Mouse (Mus musculus) ES-E14 (cell line): Measurements from ENCODE around the gene Thap3. TPM values are rescaled to one million over a fixed set of nuclear protein-coding genes. Genes with fewer than 3 reads are reported as not detected.
A peak's percentile ranks its signal among the peaks of the same experiment; 100 is the strongest.
"Not testable (repeated sequence)": the region's sequence is repeated elsewhere in the genome, so short reads cannot be mapped to it uniquely, and the experiment has no call there.

Experiments used
- DNase-seq: peaks from one replicate; pipeline ENCODE4 v3.0.0-alpha.2; 2013; ENCODE audit warnings: low read depth, low spot score
- H3K27ac ChIP-seq: 2 replicates; pipeline ENCODE4 v1.5.1; 2012; ENCODE audit warnings: low read depth, mild to moderate bottlenecking, low read length, moderate library complexity, mixed read lengths; ENCODE audit not compliant: poor library complexity, insufficient read depth, severe bottlenecking
- H3K36me3 ChIP-seq: 2 replicates; pipeline ENCODE4 v1.6.1; 2012; ENCODE audit warnings: mild to moderate bottlenecking, low read length, moderate library complexity, mixed read lengths; ENCODE audit not compliant: control insufficient read depth, poor library complexity, insufficient read depth, severe bottlenecking
- H3K4me1 ChIP-seq, 2 experiments: fragments of 150-350 bp in 1 of 2; sonication (generic) in 1 of 2; 2 replicates each; pipeline ENCODE4 v1.6.1; 2012; ENCODE audit warnings: low read length in 2 of 2, mild to moderate bottlenecking in 1 of 2, mixed read lengths in 1 of 2; ENCODE audit not compliant: control insufficient read depth in 2 of 2, insufficient read depth in 2 of 2, poor library complexity in 1 of 2
- H3K4me3 ChIP-seq, 2 experiments: fragments of 150-350 bp in 1 of 2; sonication (generic) in 1 of 2; 2 replicates each; pipeline ENCODE4 v1.5.1; 2012; ENCODE audit warnings: low read length in 2 of 2, low read depth in 1 of 2, mild to moderate bottlenecking in 1 of 2, mixed read lengths in 1 of 2; ENCODE audit not compliant: insufficient read depth in 1 of 2, poor library complexity in 1 of 2, severe bottlenecking in 1 of 2
- H3K9ac ChIP-seq: 2 replicates; pipeline ENCODE4 v1.6.1; 2012; ENCODE audit warnings: low read depth, mild to moderate bottlenecking, low read length, mixed read lengths; ENCODE audit not compliant: poor library complexity, insufficient read depth, severe bottlenecking
- H3K9me3 ChIP-seq: fragments of 150-350 bp; sonication (generic); 2 replicates; pipeline ENCODE4 v1.6.1; 2012; ENCODE audit warnings: low read depth, mild to moderate bottlenecking, low read length; ENCODE audit not compliant: control insufficient read depth, insufficient read depth
- CHD2 ChIP-seq: IDR thresholded peaks from 2 replicates; pipeline ENCODE4 v1.6.1; 2014; ENCODE audit warnings: mild to moderate bottlenecking, low read depth, low read length, inconsistent platforms
- HCFC1 ChIP-seq: IDR thresholded peaks from 2 replicates; pipeline ENCODE4 v1.6.1; 2012; ENCODE audit warnings: low read length, inconsistent platforms, borderline replicate concordance; ENCODE audit not compliant: insufficient read depth
- MAFK ChIP-seq: IDR thresholded peaks from 2 replicates; pipeline ENCODE4 v1.6.1; 2014; ENCODE audit warnings: mild to moderate bottlenecking, low read depth, low read length, inconsistent platforms; ENCODE audit not compliant: insufficient read depth
- ZC3H11A ChIP-seq: IDR thresholded peaks from 2 replicates; pipeline ENCODE4 v1.6.1; 2012; ENCODE audit warnings: low read depth, mild to moderate bottlenecking, inconsistent platforms, low read length, borderline replicate concordance
- ZNF384 ChIP-seq: IDR thresholded peaks from 2 replicates; pipeline ENCODE4 v1.6.1; 2012; ENCODE audit warnings: low read depth, low read length, inconsistent platforms
- in situ Hi-C, 2 experiments: fragments of 600-800 bp; cut with MboI; formaldehyde crosslinking; loops; one replicate each; pipeline ENCODE4 v1.15.1; 2025; ENCODE audit warnings: low sequenced_read_pairs in 2 of 2, inconsistent platforms in 1 of 2; ENCODE audit not compliant: unreplicated experiment in 2 of 2
- total RNA-seq: library from RNA; depleted of rRNA; stranded (reverse); fragments of 300-350 nt; gene quantifications from 2 replicates; pipeline ENCODE4 v1.2.3, GENCODE M21; 2012; rRNA removed

Gene Thap3
- 7.6 and 12.5 TPM in 2 replicates for total RNA-seq

DNA sequence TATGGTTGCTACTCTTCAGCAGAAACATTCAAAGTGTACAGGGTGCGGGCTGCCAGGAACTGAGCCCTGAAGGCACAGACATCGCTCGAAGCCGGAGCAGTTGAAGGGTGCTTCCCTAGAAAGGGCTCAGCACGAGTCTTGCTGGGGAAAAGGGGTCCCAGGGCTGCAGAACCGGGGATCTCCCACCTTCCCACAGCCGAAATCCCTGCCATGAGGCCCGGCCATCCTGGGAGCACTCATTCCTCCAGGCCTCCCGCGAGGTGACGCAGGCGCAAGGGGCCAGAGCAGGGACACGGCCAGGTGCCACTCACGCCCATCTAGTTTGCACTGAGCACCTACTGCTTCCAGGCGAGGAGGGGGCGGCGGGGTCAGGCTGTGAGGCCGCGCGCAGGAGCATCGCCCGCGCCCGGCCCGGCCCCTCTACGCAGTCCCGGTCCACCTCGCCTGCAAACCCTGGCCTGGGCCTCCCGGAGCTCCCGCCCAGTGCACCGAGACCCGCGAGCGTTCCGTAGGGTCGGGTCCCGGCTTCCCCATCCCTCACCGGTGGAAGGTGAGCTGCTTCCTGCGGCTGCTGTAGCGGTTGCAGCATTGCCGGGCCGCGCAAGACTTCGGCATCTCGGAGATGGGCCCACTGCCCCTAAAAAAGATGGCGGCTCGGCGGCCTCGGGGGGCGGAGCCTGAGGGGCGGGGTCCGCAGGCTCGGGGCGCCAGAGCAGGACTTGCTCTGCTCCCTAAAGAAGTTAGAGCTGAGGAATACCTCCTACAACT is at the start of gene Thap3:
Gene Thap3 (minus strand): TSS at position 656 of the 768 bp plus-strand sequence.
- TF ChIP-seq MAFK = no peak
- no peak for TF ChIP-seq ZC3H11A
- TF ChIP-seq ZNF384 = no peak
- peak; percentile 67; the same call in 1 of the 2 replicates for TF ChIP-seq HCFC1
- Histone ChIP-seq H3K27ac (peak within 1 kb of the TSS; percentile 16; the same call in 1 of the 2 replicates), H3K9ac (peak within 1 kb of the TSS; percentile 82), H3K9me3 (no peaks in the 10 kb centered on the region), H3K36me3 (peaks cover 30% of the 10 kb centered on the region), H3K4me1 (peaks cover 0 to 30% of the 10 kb centered on the region in 2 experiments; a peak in 3 of 4 replicates), H3K4me3 (peak within 1 kb of the TSS; percentile 89 to 97)
- no peak for DNase-seq
- in situ Hi-C loops = no loop called here

DNA sequence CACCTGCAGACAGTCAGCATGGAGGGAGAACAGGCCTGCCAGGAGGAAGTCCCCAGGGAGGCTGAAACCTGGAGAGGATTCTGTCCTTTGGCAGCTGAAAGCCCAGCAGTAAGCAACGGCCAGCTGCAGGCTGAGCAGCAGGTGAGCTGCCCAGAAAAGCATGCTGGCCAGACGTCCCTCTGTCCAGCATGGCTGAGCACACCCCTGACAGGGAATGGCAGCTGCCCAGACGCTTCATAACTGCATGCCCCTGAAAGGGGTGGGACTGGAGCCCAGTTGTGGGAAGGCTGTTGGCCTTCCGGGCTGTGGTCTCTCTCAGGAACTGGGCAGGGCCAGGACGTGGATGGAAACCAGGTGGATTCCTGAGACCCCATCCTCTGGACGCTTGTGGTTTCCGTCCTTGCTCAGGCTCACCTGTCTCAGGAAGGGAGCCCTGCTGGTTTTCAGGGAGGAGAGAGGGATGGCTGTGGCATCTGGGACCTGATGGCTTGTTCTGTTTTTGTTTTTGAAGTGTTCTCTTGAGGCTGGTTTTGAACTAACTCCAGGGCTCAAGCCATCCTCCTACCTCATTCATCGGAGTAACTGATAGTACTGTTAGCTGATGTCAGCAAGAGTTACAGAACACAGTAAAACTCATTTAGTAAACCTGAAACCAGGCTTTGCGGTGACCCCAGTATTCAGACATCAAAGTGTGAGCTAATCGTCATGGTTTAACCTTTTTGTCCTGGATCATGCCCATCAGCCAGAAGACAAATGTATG is 49.6 kb upstream of the Thap3 start, which contains the start of gene Tas1r1:
Gene Tas1r1 (minus strand): TSS at position 344 of the 760 bp plus-strand sequence.
- H3K9me3 ChIP-seq = no peaks in the 10 kb centered on the region
- H3K27ac ChIP-seq = peak within 1 kb of the TSS; percentile 84
- TF ChIP-seq ZNF384 = no peak
- no peak for TF ChIP-seq MAFK
- TF ChIP-seq CHD2 = no peak
- TF ChIP-seq HCFC1 = no peak
- TF ChIP-seq ZC3H11A = no peak
- H3K36me3 ChIP-seq = peaks cover 23% of the 10 kb centered on the region
- H3K9ac ChIP-seq = peak within 1 kb of the TSS; percentile 100
- peak within 1 kb of the TSS; percentile 72 to 98 for H3K4me3 ChIP-seq
- DNase-seq = no peak
- H3K4me1 ChIP-seq = peaks cover 3 to 32% of the 10 kb centered on the region in 2 experiments; a peak in 2 of 4 replicates
- in situ Hi-C loops = no loop called here

DNA sequence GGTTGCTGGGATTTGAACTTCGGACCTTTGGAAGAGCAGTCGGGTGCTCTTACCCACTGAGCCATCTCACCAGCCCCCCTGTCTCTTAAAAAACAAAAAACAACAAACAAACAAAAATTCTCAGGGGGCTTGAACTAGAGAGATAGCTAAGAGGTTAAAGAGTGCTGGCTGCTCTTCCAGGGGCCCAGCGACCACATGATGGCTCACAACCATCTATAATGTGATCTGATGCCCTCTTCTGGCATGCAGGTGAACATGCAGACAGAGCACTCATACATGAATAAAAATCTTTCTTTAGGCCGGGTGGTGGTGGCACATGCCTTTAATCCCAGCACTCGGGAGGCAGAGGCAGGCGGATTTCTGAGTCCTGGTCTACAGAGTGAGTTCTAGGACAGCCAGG is 47.7 kb upstream of the Thap3 start:
- peaks cover 2 to 26% of the 10 kb centered on the region in 2 experiments; a peak in 1 of 4 replicates for H3K4me1 ChIP-seq
- H3K9me3 ChIP-seq, H3K36me3 ChIP-seq, H3K9ac ChIP-seq, H3K27ac ChIP-seq, in situ Hi-C loops, H3K4me3 ChIP-seq, DNase-seq: not testable (repeated sequence)

DNA sequence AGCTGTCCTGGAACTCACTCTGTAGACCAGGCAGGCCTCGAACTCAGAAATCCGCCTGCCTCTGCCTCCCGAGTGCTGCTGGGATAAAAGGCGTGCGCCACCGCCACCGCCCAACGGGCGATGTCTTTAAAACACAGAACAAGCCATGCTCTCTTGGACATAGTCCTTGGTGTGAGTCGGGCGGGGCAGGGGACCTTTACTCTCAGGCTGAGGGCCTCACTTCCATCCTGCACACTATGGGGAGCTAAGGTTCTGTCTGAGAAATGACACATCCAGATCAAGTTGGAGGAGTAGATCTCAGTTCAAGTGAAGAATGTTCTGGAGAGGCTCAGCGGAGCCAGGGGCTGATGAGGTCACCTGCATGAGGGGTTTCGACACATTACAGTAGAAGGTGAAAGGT is 44.1 kb upstream of the Thap3 start:
- peaks cover 2% of the 10 kb centered on the region; the same call in 1 of the 2 replicates for H3K36me3 ChIP-seq
- no peak overlapping the region for H3K4me3 ChIP-seq
- H3K4me1 ChIP-seq = peaks cover 2 to 20% of the 10 kb centered on the region in 2 experiments; a peak in 1 of 4 replicates
- TF ChIP-seq ZC3H11A = no peak
- TF ChIP-seq CHD2 = no peak
- no peak for TF ChIP-seq HCFC1
- no peak for TF ChIP-seq MAFK
- TF ChIP-seq ZNF384 = no peak
- DNase-seq = no peak
- H3K9ac ChIP-seq = no peak overlapping the region
- no peaks in the 10 kb centered on the region for H3K9me3 ChIP-seq
- H3K27ac ChIP-seq = no peak overlapping the region
- in situ Hi-C loops = no loop called here
